Mouse (Mus musculus) layer of hippocampus, adult 11-12 months (tissue): ENCODE measurements around the gene Cdadc1.

Experiments used
- DNase-seq: peaks from one replicate; pipeline ENCODE4 v3.0.0; 2022; ENCODE audit warnings: low spot score

Cdadc1 gene

DNA sequence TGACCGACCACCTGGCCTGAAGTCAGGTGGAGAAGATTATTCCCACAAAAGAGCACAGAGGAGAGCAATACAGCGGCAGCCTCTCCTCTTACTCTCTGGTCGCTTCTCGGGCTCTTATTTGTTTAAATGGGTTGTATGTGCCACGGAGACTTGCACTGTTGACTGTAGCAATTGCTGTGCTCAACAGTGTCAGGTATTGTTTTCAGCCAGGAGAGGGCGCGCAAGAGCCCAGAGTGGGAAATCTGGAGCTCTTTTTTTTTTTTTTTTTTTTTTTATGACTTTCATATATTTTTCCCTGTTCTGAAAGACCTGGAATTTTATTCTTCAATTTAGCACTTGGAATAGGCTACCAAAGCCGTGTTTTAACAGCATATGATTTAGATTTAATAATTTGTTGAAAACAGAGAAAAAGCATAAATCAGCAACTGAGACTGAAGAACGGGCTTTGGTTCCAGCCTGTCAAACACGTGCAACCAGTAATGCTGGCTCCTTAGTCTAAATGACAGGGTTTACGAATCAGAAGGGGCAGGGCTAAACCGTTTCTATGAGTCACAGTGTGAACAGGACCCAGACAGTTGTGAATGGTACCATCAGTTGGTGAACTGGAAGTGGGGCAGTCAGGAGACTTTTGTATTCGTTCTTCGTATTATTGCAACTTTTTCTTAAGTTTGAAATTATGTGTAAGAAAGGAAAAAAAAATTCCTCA is 15.3 kb upstream of the Cdadc1 start:
- peak; percentile 67 for DNase-seq

GRCm38 (mm10) chr14:59607021-59607420 is 9.3 kb upstream of the Cdadc1 start:
- DNase-seq = no peak

GRCm38 (mm10) chr14:59605671-59606353 is 8.1 kb upstream of the Cdadc1 start:
- peak; percentile 74 for DNase-seq

DNA sequence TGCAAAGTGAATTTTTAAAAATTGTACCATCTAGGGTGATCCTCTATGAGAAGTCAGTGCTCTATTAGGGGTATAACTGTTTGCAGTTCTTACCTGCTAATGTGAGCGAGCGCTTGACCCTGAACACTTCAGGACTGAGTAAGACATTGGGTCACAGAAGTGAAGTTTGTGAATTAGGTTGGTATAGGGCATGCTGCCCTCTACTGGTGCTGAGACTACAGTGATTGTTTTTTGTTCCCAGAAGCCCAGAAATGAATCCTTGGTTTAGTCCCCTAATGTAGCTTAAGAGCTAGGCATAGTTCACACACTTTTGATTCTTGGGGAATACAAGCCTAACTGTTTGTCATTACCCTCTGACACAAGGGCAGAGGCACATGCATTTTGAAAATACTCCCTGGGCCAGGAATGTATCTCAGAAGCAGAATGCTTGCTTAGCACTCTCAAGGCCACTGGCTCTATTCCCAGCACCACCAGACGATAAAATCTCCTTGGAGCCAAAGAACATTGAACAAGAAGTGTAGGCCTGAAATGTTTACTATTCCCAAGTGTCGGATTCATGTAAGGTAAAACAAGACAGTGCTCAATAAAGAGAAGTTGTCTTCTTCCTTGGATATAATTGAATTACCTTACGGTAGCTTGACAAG is 6.4 kb upstream of the Cdadc1 start:
- peak; percentile 31 for DNase-seq

DNA sequence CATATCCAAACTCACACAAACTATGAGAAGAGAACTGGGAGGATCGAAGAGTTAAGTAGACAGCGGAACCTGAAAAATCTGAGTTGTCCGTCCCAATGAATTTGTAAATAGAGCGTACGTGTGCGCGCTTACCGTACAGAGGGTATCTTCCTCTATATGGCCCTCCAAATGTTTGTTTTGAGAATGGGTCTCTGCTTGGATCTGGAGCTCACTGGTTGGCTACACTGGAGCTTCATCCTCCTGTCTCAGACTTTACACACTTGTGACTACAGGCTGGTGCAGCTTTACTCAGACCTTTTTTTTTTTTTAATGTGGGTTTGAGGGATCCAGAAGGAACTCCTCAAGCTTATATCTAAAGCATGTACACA is 485 bp upstream of the Cdadc1 start:
- DNase-seq = no peak

DNA sequence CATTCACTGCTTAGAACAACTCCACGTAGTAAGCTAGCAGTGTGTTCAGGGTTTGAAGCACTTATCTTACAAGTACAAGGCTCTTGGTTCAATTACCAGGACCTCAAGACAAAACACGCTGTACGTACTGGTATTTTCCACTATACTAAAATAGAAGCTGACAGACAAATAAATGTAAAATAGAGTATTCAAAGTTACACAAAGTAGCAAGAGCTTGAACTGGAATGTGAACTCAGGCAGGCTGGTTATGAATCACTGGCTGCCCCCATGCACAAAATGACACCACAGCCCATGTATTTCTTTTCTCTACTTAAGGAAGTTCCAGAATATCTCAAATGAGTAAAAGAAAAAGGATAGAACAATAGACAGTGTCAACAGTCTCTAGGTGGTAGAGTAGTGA is 2.8 kb downstream of the Cdadc1 start:
- no peak for DNase-seq

- no peak for DNase-seq
Observed at GRCm38 (mm10) chr14:59592593-59592992, 5.2 kb downstream of the Cdadc1 start.

GRCm38 (mm10) chr14:59591901-59592300 is 5.9 kb downstream of the Cdadc1 start:
- DNase-seq = no peak

DNA sequence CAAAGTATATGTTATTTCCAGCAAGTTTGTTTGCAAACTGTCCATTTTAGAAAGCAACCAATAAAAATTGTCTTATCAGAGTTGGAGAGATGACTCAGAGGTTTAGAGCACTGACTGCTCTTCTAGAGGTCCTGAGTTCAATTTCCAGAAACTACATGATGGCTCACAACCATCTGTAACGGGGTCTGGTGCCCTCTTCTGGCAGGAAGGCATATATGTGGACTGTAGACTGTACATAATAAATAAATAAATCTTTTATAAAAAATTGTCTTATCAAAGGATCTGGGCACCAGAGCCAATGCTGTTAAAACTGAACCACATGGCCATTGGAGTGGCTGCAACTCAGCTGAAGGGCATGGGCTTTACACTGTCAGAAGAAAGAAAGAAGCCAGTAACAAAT is 7.1 kb downstream of the Cdadc1 start:
- no peak for DNase-seq

DNA sequence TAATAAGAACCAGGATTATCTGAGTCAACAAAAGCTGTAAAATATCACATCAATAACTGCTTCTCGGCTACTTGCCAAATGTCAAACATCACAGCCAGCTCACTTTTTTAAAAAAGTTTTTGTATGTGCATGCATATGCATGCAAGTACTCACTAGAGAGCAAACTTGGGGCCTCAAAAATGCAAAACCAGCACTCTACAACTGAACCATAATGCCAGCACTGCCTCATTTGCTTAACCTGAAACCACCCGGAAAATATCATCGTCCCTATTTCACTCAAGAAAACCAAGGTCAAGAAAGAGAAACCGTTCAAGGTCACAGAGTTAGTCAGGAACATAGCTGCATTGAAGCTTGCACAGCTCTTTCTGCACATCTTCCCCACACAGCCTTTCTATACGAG is 21.4 kb downstream of the Cdadc1 start:
- DNase-seq = no peak

DNA sequence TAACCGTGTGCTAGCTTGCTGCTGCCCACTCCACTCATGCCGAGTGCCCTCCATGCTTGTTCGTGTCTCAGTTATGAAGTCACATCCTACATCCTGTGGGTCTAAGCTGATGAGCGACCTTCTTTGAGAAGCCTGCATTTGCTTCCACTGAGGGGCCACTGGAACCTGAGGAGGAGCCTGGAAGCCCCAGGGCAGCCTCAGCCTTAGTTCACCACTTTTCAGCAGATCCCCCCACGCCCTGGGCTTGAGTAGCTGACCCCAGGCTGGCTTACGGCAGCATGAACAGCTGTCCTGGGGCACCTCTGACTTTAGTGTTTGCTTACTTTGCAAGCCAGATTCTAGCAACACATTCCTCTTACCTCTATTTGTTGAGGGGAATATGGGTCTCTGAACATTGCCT is 31.0 kb downstream of the Cdadc1 start:
- no peak for DNase-seq

- DNase-seq = no peak
Observed at GRCm38 (mm10) chr14:59557886-59558285, 39.9 kb downstream of the Cdadc1 start.

DNA sequence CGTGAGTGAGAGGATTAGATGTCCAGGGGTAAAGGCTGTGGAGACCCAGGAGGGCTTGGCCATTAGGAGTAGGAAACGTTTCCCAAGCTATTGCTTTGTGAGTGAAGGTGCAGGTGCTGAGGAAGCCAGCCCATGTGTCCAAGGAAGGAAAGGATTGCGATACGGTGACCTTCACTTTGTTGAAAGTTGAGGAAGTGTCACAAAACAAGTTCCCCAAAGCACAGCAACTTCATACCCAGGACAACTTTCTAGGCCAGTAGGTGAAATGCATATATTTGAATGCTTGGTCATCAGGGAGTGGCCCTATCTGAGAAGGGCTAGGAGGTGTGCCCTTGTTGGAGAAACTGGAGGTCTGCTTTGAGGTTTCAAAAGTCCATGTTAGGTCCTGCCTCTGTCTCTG is 40.7 kb downstream of the Cdadc1 start:
- DNase-seq = no peak

DNA sequence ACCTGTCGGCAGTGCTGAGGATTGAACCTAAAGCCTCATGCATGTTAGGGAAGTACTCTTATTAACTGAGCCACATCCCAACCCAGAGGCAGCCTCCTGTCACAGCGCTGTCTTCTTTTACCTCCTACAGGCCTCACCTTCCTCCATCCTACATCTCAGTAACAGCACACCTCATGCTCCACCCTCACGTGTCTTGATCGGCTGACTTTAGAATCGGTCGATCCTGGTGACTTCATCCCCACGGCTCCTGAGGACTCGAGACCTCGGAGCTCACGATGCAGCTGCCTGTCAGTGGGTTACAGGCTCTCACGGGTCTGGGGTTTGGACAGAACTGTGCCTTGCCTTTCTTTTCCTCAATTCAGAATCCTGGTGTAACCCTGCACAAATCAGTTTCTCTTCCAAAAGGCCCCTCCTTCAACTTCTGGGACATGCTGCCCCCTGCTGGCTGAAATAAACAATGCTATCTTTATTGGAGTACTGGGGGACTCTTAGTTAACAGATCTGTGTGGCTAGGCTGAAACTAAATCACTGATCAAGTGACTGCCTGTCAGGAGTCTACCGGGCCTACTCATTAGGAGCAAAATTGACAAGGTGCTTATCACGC is 41.7 kb downstream of the Cdadc1 start:
- peak; percentile 87 for DNase-seq

DNA sequence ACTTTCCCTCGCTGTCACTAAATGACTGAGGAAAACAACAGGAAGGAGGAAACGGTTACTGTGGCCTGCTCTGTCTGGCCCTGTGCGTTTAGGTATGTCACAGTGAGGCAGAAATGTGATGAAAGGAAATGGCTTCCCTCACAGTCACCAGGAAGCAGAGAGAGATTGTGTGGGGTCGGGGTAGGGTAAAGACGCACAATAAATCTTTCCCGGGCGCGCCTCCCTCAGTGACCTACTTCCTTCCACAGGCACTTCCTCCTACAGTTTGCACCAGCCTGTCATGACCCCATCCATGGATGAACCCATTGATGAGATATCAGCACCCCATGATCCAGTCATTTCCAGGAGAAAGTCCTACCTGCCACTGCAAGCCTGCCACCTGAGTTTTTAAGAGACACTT is 42.7 kb downstream of the Cdadc1 start:
- no peak for DNase-seq

GRCm38 (mm10) chr14:59554025-59554424 is 43.7 kb downstream of the Cdadc1 start:
- DNase-seq = no peak

GRCm38 (mm10) chr14:59551956-59552355 is 45.8 kb downstream of the Cdadc1 start:
- no peak for DNase-seq

- DNase-seq = no peak
Observed at GRCm38 (mm10) chr14:59550841-59551240, 46.9 kb downstream of the Cdadc1 start.

GRCm38 (mm10) chr14:59549106-59549505 is 48.7 kb downstream of the Cdadc1 start:
- peak; percentile 50 for DNase-seq

- no peak for DNase-seq
Observed at GRCm38 (mm10) chr14:59548532-59548931, 49.2 kb downstream of the Cdadc1 start.

DNA sequence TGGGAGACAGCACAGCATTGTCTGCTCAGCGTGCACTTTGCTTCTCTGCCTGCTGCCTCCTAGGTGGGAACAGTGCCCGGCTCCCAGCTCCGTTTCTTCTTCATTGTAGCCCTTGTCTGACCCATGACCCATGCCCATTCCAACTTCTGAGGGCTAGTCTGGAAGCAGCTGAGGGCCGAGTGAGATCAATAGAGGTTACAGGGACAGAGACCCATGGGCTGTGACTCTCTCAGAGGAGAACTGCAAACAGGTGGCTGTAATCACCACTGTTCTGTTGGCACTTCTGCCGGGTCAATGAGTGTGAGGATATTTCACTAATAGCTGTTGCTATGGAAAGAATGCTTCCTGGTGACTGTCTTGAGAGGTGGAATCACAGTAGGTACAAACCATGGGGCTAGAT is 50.2 kb downstream of the Cdadc1 start:
- no peak for DNase-seq

- DNase-seq = no peak
Observed at GRCm38 (mm10) chr14:59546162-59546880, 51.4 kb downstream of the Cdadc1 start.
